Mouse (Mus musculus) embryonic fibroblast, embryonic 13.5 days (primary cell): ENCODE data around the gene Srrm2. TPM values are rescaled to one million over a fixed set of nuclear protein-coding genes. Genes with fewer than 3 reads are reported as not detected.

Experiments
- H3K27ac ChIP-seq: 2 replicates; pipeline ENCODE4 v1.5.1; 2012; ENCODE audit warnings: low read length, control low read depth, inconsistent platforms; ENCODE audit not compliant: insufficient read depth
- H3K4me1 ChIP-seq: 2 replicates; pipeline ENCODE4 v1.6.1; 2011; ENCODE audit warnings: low read length; ENCODE audit not compliant: control insufficient read depth, insufficient read depth
- H3K4me3 ChIP-seq: 2 replicates; pipeline ENCODE4 v1.5.1; 2011; ENCODE audit warnings: mild to moderate bottlenecking, control low read depth, low read length; ENCODE audit not compliant: insufficient read depth
- CTCF ChIP-seq: IDR thresholded peaks from 2 replicates; pipeline ENCODE4 v1.5.1; 2011; ENCODE audit warnings: mild to moderate bottlenecking, control low read depth, low read length, moderate library complexity, borderline replicate concordance; ENCODE audit not compliant: insufficient read depth
- POLR2A ChIP-seq: IDR thresholded peaks from 2 replicates; pipeline ENCODE4 v1.6.1; 2011; ENCODE audit warnings: low read depth, mild to moderate bottlenecking, control low read depth, low read length, moderate library complexity
- polyA plus RNA-seq: library from polyadenylated mRNA; stranded (reverse); fragments of >200 nt; gene quantifications from 2 replicates; pipeline ENCODE4 v1.2.4, GENCODE M21; 2011; ENCODE audit warnings: low read depth; ENCODE audit not compliant: missing spikeins, insufficient read length

The Srrm2 gene
- polyA plus RNA-seq, 1 experiment = 303 TPM

GRCm38 (mm10) chr17:23823614-23824013 lies 33.3 kb downstream of the Srrm2 start:
- Histone ChIP-seq H3K27ac (no peak overlapping the region), H3K4me3 (no peak overlapping the region), H3K4me1 (peaks cover 4% of the 10 kb centered on the region)
- TF ChIP-seq POLR2A (no peak), CTCF (no peak)

- H3K4me3 ChIP-seq = no peak overlapping the region
- TF ChIP-seq POLR2A (no peak), CTCF (no peak)
- no peak overlapping the region for H3K27ac ChIP-seq
- H3K4me1 ChIP-seq = peaks cover 7% of the 10 kb centered on the region
Observed at GRCm38 (mm10) chr17:23825591-23825990, 35.3 kb downstream of the Srrm2 start.

DNA sequence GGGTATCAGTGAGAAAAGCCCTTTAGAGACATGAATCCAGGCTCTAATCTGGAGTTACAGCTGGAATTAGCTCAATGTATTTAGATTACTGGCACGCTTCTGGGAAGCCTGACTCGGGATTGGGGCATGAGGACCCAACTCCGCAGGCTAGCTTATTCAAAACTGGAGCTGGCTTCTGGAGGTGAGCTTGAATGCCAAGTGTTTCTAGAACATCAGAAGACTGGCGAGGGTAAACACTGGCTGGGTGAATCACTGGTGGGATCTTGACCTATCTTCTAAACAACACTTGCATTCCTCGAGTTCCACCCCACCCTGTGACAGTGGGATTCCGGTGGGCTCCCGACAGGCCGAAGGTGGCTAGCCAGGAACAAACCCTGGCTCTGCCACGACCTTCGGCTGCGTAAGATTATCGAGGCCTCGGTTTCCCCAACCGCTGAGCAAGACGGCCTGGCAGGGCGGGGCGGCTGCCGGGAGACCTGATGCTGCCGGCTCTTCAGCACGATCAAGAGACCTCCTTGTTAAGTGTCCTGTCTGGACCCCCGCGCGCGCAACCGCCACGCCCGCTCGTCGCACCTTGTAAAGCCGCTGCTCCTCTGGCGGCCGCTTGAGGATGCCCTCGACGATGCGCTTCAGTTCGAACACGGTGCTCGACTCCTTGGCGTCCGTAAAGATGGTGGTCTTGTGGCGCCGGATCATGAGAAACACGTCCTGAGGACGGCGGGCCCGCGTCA lies 38.1 kb downstream of the Srrm2 start:
- peak overlapping the region; percentile 79 for H3K27ac ChIP-seq
- peak; percentile 48; the same call in 1 of the 2 replicates for TF ChIP-seq POLR2A
- TF ChIP-seq CTCF = no peak
- peak overlapping the region; percentile 93 for H3K4me3 ChIP-seq
- H3K4me1 ChIP-seq = peaks cover 7% of the 10 kb centered on the region

DNA sequence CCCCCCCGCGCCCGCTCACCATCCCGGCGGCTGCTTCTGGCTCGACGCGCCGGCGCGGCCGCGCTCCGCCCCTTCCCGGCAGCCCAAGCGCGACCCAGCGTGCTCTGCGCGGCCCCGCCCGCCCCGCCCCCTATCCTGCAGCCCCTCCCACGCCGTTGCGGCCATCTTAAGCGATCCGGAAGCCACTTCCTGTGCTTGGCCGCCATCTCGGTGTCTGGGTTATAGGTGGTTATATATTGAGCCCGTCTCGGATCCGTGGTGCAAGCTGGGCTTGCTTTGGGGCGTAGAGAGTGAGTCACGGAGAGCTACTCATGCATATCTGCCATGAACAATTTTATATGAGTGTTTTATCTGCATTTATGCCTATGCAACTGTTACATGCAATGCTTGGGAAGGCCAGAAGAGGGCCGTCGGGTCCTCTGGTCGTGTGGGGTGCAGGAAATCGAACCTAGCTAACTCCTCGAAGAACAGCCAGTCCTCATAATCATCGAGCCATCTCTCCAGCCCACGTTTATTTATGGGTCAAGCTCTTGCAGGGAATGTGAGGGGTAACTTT lies 38.8 kb downstream of the Srrm2 start, which contains the start of gene Elob:
Elob (minus strand) TSS at position 73 of the 556 bp plus-strand sequence.
- TF ChIP-seq CTCF (peak; percentile 36; the same call in 1 of the 2 replicates), POLR2A (peak; percentile 53; the same call in 1 of the 2 replicates)
- H3K27ac ChIP-seq = peak within 1 kb of the TSS; percentile 97
- peaks cover 7% of the 10 kb centered on the region for H3K4me1 ChIP-seq
- H3K4me3 ChIP-seq = peak within 1 kb of the TSS; percentile 93

DNA sequence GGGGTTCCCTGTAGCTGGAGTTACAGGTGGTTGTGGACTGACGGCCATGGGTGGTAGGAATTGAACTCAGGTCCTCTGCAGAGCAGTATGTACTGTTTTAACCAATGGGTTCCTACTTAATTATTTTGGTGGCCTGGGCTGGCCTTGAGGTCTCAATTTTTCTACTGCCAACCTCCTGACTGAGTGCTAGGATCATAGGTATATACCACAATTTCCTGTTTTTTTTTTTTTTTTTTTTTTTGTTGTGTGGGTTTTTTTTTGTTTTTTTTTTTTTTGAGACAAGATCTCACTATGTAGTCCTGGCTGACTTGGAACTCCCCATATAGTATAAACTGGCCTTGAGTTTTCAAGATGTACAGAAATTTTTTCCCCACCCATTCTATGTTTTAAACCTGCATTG lies 40.9 kb downstream of the Srrm2 start:
- H3K4me3 ChIP-seq = no peak overlapping the region
- TF ChIP-seq CTCF (no peak), POLR2A (no peak)
- peaks cover 7% of the 10 kb centered on the region for H3K4me1 ChIP-seq
- H3K27ac ChIP-seq = no peak overlapping the region

- H3K4me1 ChIP-seq = no peaks in the 10 kb centered on the region
- TF ChIP-seq CTCF = no peak
- TF ChIP-seq POLR2A = no peak
- no peak within 1 kb of the TSS for H3K27ac ChIP-seq
- no peak within 1 kb of the TSS for H3K4me3 ChIP-seq
Observed at GRCm38 (mm10) chr17:23836006-23836575, 45.8 kb downstream of the Srrm2 start, which contains the start of gene Prss33. Gene Prss33 (minus strand): TSS chr17:23836056.

GRCm38 (mm10) chr17:23841145-23841544 lies 50.8 kb downstream of the Srrm2 start:
- Histone ChIP-seq H3K4me3 (no peak overlapping the region), H3K4me1 (no peaks in the 10 kb centered on the region), H3K27ac (no peak overlapping the region)
- TF ChIP-seq CTCF (no peak), POLR2A (no peak)

DNA sequence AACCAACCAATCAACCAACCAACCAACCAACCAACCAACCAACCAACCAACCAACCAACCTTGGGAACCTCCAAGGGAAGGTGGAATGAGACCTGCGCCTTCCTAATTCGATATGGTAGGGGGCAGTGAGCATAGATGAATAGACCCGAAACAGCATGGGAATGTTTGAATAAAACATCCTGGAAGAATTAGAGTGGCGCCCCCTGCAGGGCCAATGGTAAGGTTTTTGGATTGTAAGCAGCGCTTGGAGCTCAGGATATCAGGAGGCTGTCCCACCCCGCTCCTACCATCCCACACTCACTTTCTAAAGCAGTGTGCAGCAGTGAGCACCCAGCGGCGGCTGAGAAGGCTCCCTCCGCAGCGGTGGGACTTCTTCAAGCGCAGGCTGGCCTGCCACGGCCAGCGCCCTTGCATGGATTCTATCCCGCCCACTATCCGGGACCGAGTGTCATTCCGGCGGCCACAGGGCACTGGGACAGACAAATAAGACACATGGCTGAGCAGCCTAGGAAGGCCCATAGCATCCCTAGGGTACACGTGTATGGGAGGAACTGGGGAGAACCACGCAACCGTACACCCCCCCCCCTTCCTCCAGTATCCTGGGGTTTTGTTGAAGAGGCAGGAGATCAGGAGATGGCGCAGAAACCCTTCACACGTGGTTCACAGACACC lies 52.9 kb downstream of the Srrm2 start:
- TF ChIP-seq CTCF (no peak), POLR2A (no peak)
- H3K27ac ChIP-seq = no peak overlapping the region
- no peaks in the 10 kb centered on the region for H3K4me1 ChIP-seq
- no peak overlapping the region for H3K4me3 ChIP-seq

GRCm38 (mm10) chr17:23843812-23844273 lies 53.5 kb downstream of the Srrm2 start, which contains the start of the genes Prss32 and Prss41:
Gene Prss32 (plus strand): TSS chr17:23843855.
Gene Prss41 (minus strand): TSS chr17:23844172.
- Histone ChIP-seq H3K27ac (no peak within 1 kb of the TSS), H3K4me3 (no peak within 1 kb of the TSS)
- TF ChIP-seq POLR2A (no peak), CTCF (peak; percentile 43; the same call in 1 of the 2 replicates)

More at GRCm38 (mm10) chr17:23843812-23844273, 53.5 kb downstream of the Srrm2 start, which contains the start of the genes Prss32 and Prss41:
- H3K4me1 ChIP-seq = no peaks in the 10 kb centered on the region
